Mouse (Mus musculus) stomach, embryonic 14.5 days (tissue): ENCODE results near the gene Rps6kl1. TPM values are rescaled to one million over a fixed set of nuclear protein-coding genes. Genes with fewer than 3 reads are reported as not detected.

Source experiments
- ATAC-seq: fragments of 200-750 bp; cut with Nextera tagmentation; 2 replicates; pipeline ENCODE4 v1.8.0; 2017; ENCODE audit warnings: low read depth, moderate TSS enrichment; ENCODE audit not compliant: insufficient number of reproducible peaks, insufficient read depth, low FRiP score
- H3K27ac ChIP-seq: fragments of 300-500 bp; sonication (generic); 2 replicates; pipeline ENCODE4 v1.5.1; 2014; ENCODE audit warnings: mild to moderate bottlenecking, low read length, moderate library complexity, mixed read lengths
- H3K27me3 ChIP-seq: fragments of 300-500 bp; sonication (generic); 2 replicates; pipeline ENCODE4 v1.6.1; 2014; ENCODE audit warnings: low read length, control low read depth, mixed read lengths; ENCODE audit not compliant: control insufficient read depth, insufficient read depth
- H3K36me3 ChIP-seq: fragments of 300-500 bp; sonication (generic); 2 replicates; pipeline ENCODE4 v1.6.1; 2014; ENCODE audit warnings: mild to moderate bottlenecking, control low read depth, low read length, moderate library complexity, mixed read lengths; ENCODE audit not compliant: control insufficient read depth, insufficient read depth
- H3K4me1 ChIP-seq: fragments of 300-500 bp; sonication (generic); 2 replicates; pipeline ENCODE4 v1.6.1; 2014; ENCODE audit warnings: low read length, control low read depth, mixed read lengths; ENCODE audit not compliant: control insufficient read depth, insufficient read depth
- H3K4me2 ChIP-seq: fragments of 300-500 bp; sonication (generic); replicated peaks from 2 replicates; pipeline ENCODE4 v1.6.1; 2014; ENCODE audit warnings: low read depth, low read length, control low read depth
- H3K4me3 ChIP-seq: fragments of 300-500 bp; sonication (generic); 2 replicates; pipeline ENCODE4 v1.5.1; 2014; ENCODE audit warnings: low read depth, low read length, control low read depth
- H3K9ac ChIP-seq: fragments of 300-500 bp; sonication (generic); replicated peaks from 2 replicates; pipeline ENCODE4 v1.6.1; 2014; ENCODE audit warnings: low read depth, mild to moderate bottlenecking, control low read depth, low read length, moderate library complexity, mixed read lengths
- H3K9me3 ChIP-seq: fragments of 300-500 bp; sonication (generic); 2 replicates; pipeline ENCODE4 v1.6.1; 2016; ENCODE audit warnings: low read depth, low read length, control low read depth; ENCODE audit not compliant: control insufficient read depth
- WGBS: fragments of 180-500 bp; shearing (Covaris S2); extraction: QIAGEN DNeasy Blood & Tissue Kit; methylation state at CpG from one replicate; pipeline ENCODE4 v1.1.7; 2014; 5-methylcytosine and 5-hydroxymethylcytosine counted together
- polyA plus RNA-seq: library from polyadenylated mRNA; unstranded; fragments of >200 nt; fragmentation: Nextera tagmentation; extraction: Ambion mirVana; gene quantifications from 2 replicates; pipeline ENCODE4 v1.2.1, GENCODE M21; 2014

Rps6kl1 gene
- polyA plus RNA-seq, 1 experiment from 2014 or later = 1.8 TPM

- H3K27me3 ChIP-seq = no peaks in the 10 kb centered on the region
- no peak for ATAC-seq
- H3K27ac ChIP-seq = no peak overlapping the region
- H3K4me2 ChIP-seq = no peak overlapping the region
- peaks cover 26% of the 10 kb centered on the region; the same call in 1 of the 2 replicates for H3K4me1 ChIP-seq
- no peak overlapping the region for H3K4me3 ChIP-seq
- H3K9ac ChIP-seq = no peak overlapping the region
- WGBS = 74% methylated on average over 3 of the region's 3 CpGs
- no peaks in the 10 kb centered on the region for H3K9me3 ChIP-seq
- peaks cover 14% of the 10 kb centered on the region for H3K36me3 ChIP-seq
These were observed 19.9 kb upstream of the Rps6kl1 start for GRCm38 (mm10) chr12:85170948-85171307.

GRCm38 (mm10) chr12:85170284-85170947 is 19.4 kb upstream of the Rps6kl1 start:
- Histone ChIP-seq H3K4me1 (peaks cover 21% of the 10 kb centered on the region; the same call in 1 of the 2 replicates), H3K27ac (no peak overlapping the region), H3K9me3 (no peaks in the 10 kb centered on the region), H3K36me3 (peaks cover 14% of the 10 kb centered on the region), H3K9ac (no peak overlapping the region), H3K4me2 (no peak overlapping the region), H3K27me3 (no peaks in the 10 kb centered on the region), H3K4me3 (no peak overlapping the region)
- no peak for ATAC-seq
- 85% methylated on average over 11 of the region's 11 CpGs for WGBS

GRCm38 (mm10) chr12:85169877-85170276 is 18.8 kb upstream of the Rps6kl1 start:
- WGBS = 57% methylated on average over 3 of the region's 3 CpGs
- Histone ChIP-seq H3K27me3 (no peaks in the 10 kb centered on the region), H3K9me3 (no peaks in the 10 kb centered on the region), H3K9ac (no peak overlapping the region), H3K36me3 (peaks cover 14% of the 10 kb centered on the region), H3K4me2 (no peak overlapping the region), H3K4me1 (peaks cover 16% of the 10 kb centered on the region; the same call in 1 of the 2 replicates), H3K4me3 (no peak overlapping the region), H3K27ac (no peak overlapping the region)
- no peak for ATAC-seq

GRCm38 (mm10) chr12:85169117-85169858 is 18.2 kb upstream of the Rps6kl1 start:
- peaks cover 14% of the 10 kb centered on the region for H3K36me3 ChIP-seq
- H3K4me2 ChIP-seq = no peak overlapping the region
- 34% methylated on average over 27 of the region's 27 CpGs for WGBS

GRCm38 (mm10) chr12:85166631-85167030 is 15.6 kb upstream of the Rps6kl1 start:
- Histone ChIP-seq H3K4me1 (peaks cover 4% of the 10 kb centered on the region; the same call in 1 of the 2 replicates), H3K36me3 (peaks cover 14% of the 10 kb centered on the region), H3K4me2 (no peak overlapping the region), H3K9me3 (no peaks in the 10 kb centered on the region), H3K4me3 (no peak overlapping the region), H3K27ac (no peak overlapping the region), H3K9ac (no peak overlapping the region), H3K27me3 (no peaks in the 10 kb centered on the region)
- no peak for ATAC-seq
- WGBS = 89% methylated on average over 9 of the region's 9 CpGs

More at GRCm38 (mm10) chr12:85169117-85169858, 18.2 kb upstream of the Rps6kl1 start:
- H3K27me3 ChIP-seq = no peaks in the 10 kb centered on the region
- peaks cover 12% of the 10 kb centered on the region; the same call in 1 of the 2 replicates for H3K4me1 ChIP-seq
- H3K9me3 ChIP-seq = no peaks in the 10 kb centered on the region
- no peak overlapping the region for H3K4me3 ChIP-seq
- H3K9ac ChIP-seq = no peak overlapping the region
- no peak overlapping the region for H3K27ac ChIP-seq
- peak; percentile 33; the same call in 1 of the 2 replicates for ATAC-seq

- no peak for ATAC-seq
These were observed 13.9 kb upstream of the Rps6kl1 start for GRCm38 (mm10) chr12:85164996-85165395.

GRCm38 (mm10) chr12:85159592-85159991 is 8.5 kb upstream of the Rps6kl1 start:
- WGBS = 68% methylated on average over 5 of the region's 5 CpGs
- H3K4me2 ChIP-seq = no peak overlapping the region
- no peak overlapping the region for H3K9ac ChIP-seq
- no peaks in the 10 kb centered on the region for H3K36me3 ChIP-seq
- no peak overlapping the region for H3K27ac ChIP-seq
- no peak for ATAC-seq
- no peak overlapping the region for H3K4me3 ChIP-seq
- H3K27me3 ChIP-seq = no peaks in the 10 kb centered on the region
- H3K4me1 ChIP-seq = no peaks in the 10 kb centered on the region
- no peaks in the 10 kb centered on the region for H3K9me3 ChIP-seq

More at GRCm38 (mm10) chr12:85164996-85165395, 13.9 kb upstream of the Rps6kl1 start:
- Histone ChIP-seq H3K4me2 (no peak overlapping the region), H3K27ac (no peak overlapping the region), H3K4me1 (peaks cover 4% of the 10 kb centered on the region; the same call in 1 of the 2 replicates), H3K9me3 (no peaks in the 10 kb centered on the region), H3K36me3 (peaks cover 14% of the 10 kb centered on the region), H3K9ac (no peak overlapping the region), H3K4me3 (no peak overlapping the region), H3K27me3 (no peaks in the 10 kb centered on the region)
- WGBS = 82% methylated on average over 5 of the region's 5 CpGs

- Histone ChIP-seq H3K27ac (no peak overlapping the region), H3K4me2 (no peak overlapping the region), H3K9ac (no peak overlapping the region), H3K36me3 (no peaks in the 10 kb centered on the region), H3K9me3 (no peaks in the 10 kb centered on the region), H3K4me3 (no peak overlapping the region), H3K4me1 (no peaks in the 10 kb centered on the region), H3K27me3 (no peaks in the 10 kb centered on the region)
- no peak for ATAC-seq
- WGBS = 82% methylated on average over 8 of the region's 8 CpGs
These were observed 7.7 kb upstream of the Rps6kl1 start for GRCm38 (mm10) chr12:85158801-85159200.
